Mouse (Mus musculus) testis, adult 2 months (tissue): ENCODE measurements around the gene Nxph4.
A peak's percentile ranks its signal among the peaks of the same experiment; 100 is the strongest.

Experiments
- CTCF ChIP-seq: fragments of 200-500 bp; IDR thresholded peaks from 2 replicates; pipeline ENCODE4 v1.5.1; 2012; ENCODE audit warnings: low read depth, mild to moderate bottlenecking, inconsistent platforms, low read length, moderate library complexity; ENCODE audit not compliant: control insufficient read depth, insufficient read depth, insufficient replicate concordance
- POLR2A ChIP-seq: fragments of 200-500 bp; IDR thresholded peaks from 2 replicates; pipeline ENCODE4 v1.6.1; 2012; ENCODE audit warnings: low read depth, mild to moderate bottlenecking, inconsistent platforms, low read length, moderate library complexity; ENCODE audit not compliant: control insufficient read depth

DNA sequence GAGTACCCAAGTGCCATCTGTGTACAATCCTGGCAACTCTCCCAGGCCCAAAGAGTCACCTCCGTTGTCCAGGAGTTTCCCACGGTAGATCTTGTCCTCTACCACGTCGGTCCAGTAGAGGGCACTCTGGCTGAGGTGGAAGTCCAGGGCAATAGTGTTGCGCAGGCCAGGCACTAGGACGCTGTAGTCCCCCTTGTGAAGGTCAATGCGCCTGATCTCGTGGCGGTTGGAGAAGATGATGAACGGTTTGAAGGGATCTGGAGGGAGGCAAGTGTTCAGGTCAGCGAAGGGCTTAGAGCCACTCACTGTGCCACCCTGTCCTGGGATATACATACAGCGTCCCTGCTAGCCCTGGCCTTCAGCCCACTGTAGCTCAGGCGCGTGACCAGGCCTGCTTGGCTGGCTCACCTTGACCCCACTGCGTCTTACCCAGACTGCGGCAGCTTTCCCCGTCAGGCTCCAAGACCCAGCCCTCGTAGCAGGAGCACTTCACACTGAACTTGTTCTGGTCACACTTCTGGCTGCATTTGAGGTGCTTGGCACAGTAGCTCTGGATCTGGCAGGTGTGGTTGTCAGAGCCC lies 42.1 kb upstream of the Nxph4 start:
- TF ChIP-seq POLR2A (no peak), CTCF (peak; percentile 69; the same call in 1 of the 2 replicates)
